Mouse (Mus musculus) stomach, embryonic 14.5 days (tissue): ENCODE measurements around the gene Rab14. TPM values are rescaled to one million over a fixed set of nuclear protein-coding genes. Genes with fewer than 3 reads are reported as not detected.
A peak's percentile ranks its signal among the peaks of the same experiment; 100 is the strongest.

Experiments
- ATAC-seq: fragments of 200-750 bp; cut with Nextera tagmentation; 2 replicates; pipeline ENCODE4 v1.8.0; 2017; ENCODE audit warnings: low read depth, moderate TSS enrichment; ENCODE audit not compliant: insufficient number of reproducible peaks, insufficient read depth, low FRiP score
- H3K27ac ChIP-seq: fragments of 300-500 bp; sonication (generic); 2 replicates; pipeline ENCODE4 v1.5.1; 2014; ENCODE audit warnings: mild to moderate bottlenecking, low read length, moderate library complexity, mixed read lengths
- H3K27me3 ChIP-seq: fragments of 300-500 bp; sonication (generic); 2 replicates; pipeline ENCODE4 v1.6.1; 2014; ENCODE audit warnings: low read length, control low read depth, mixed read lengths; ENCODE audit not compliant: control insufficient read depth, insufficient read depth
- H3K36me3 ChIP-seq: fragments of 300-500 bp; sonication (generic); 2 replicates; pipeline ENCODE4 v1.6.1; 2014; ENCODE audit warnings: mild to moderate bottlenecking, control low read depth, low read length, moderate library complexity, mixed read lengths; ENCODE audit not compliant: control insufficient read depth, insufficient read depth
- H3K4me1 ChIP-seq: fragments of 300-500 bp; sonication (generic); 2 replicates; pipeline ENCODE4 v1.6.1; 2014; ENCODE audit warnings: low read length, control low read depth, mixed read lengths; ENCODE audit not compliant: control insufficient read depth, insufficient read depth
- H3K4me2 ChIP-seq: fragments of 300-500 bp; sonication (generic); replicated peaks from 2 replicates; pipeline ENCODE4 v1.6.1; 2014; ENCODE audit warnings: low read depth, low read length, control low read depth
- H3K4me3 ChIP-seq: fragments of 300-500 bp; sonication (generic); 2 replicates; pipeline ENCODE4 v1.5.1; 2014; ENCODE audit warnings: low read depth, low read length, control low read depth
- H3K9ac ChIP-seq: fragments of 300-500 bp; sonication (generic); replicated peaks from 2 replicates; pipeline ENCODE4 v1.6.1; 2014; ENCODE audit warnings: low read depth, mild to moderate bottlenecking, control low read depth, low read length, moderate library complexity, mixed read lengths
- H3K9me3 ChIP-seq: fragments of 300-500 bp; sonication (generic); 2 replicates; pipeline ENCODE4 v1.6.1; 2016; ENCODE audit warnings: low read depth, low read length, control low read depth; ENCODE audit not compliant: control insufficient read depth
- WGBS: fragments of 180-500 bp; shearing (Covaris S2); extraction: QIAGEN DNeasy Blood & Tissue Kit; methylation state at CpG from one replicate; pipeline ENCODE4 v1.1.7; 2014; 5-methylcytosine and 5-hydroxymethylcytosine counted together
- polyA plus RNA-seq: library from polyadenylated mRNA; unstranded; fragments of >200 nt; fragmentation: Nextera tagmentation; extraction: Ambion mirVana; gene quantifications from 2 replicates; pipeline ENCODE4 v1.2.1, GENCODE M21; 2014

The Rab14 gene
- polyA plus RNA-seq, 1 experiment from 2014 or later = 322 TPM

DNA sequence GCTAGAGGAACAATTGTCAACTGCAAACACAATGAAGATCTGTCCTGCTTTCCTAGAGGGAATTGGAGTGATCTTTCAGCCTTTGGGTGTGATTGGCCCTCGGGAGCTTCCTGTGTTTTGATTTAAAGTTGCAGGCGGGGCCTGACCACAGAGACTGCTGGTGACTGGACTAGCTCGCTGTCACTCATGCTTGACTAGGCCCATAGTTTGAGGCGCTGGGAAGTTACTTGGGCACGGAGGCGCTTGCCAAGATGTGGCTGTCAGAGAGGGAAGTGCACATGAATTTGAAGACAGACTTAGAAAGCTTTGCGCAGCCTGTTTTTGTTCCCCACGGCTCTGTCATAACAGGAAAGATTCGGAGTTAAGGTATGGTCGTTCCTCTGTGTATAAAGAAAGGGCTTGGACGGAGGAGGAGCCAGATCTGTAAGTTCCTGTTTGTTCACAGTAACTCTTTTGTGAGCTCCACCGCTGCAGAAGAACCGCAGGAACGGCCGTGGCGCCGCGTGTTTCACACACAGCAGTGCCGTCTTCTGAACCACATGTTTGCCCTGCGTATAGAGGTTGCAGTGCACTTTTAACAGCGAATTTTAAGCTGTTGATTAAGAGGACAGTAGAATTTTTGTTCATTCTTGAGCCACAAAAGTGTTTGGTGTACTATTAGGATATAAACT, 68.8 kb downstream of the Rab14 start:
- Histone ChIP-seq H3K9me3 (no peaks in the 10 kb centered on the region), H3K4me2 (peak overlapping the region; percentile 58), H3K4me3 (peak overlapping the region; percentile 39), H3K9ac (peak overlapping the region; percentile 39), H3K27me3 (no peaks in the 10 kb centered on the region), H3K36me3 (peaks cover 5% of the 10 kb centered on the region), H3K4me1 (no peaks in the 10 kb centered on the region), H3K27ac (peak overlapping the region; percentile 81)
- WGBS = 0% methylated on average over 21 of the region's 21 CpGs
- ATAC-seq = peak; percentile 98

DNA sequence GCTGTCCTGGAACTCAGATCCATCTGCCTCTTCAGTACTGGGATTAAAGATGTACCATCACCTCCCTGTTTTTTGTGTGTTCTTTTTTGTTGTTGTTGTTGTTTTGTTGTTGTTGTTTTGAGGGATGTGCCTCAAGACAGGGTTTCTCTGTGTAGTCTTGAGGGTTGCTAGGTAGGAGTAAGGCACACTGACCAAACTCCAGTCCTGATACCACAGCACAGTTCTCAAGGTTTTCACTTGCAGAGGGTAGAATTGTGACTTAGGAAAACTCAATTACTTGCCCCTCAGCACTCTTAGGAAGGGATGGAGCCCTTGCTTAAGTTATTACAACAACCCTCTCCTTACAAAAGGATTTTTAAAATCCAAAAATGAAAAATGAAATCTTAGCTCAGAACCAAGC, 69.4 kb downstream of the Rab14 start:
- peak; percentile 25; the same call in 1 of the 2 replicates for ATAC-seq
- Histone ChIP-seq H3K27ac (no peak overlapping the region), H3K36me3 (peaks cover 3% of the 10 kb centered on the region; the same call in 1 of the 2 replicates), H3K27me3 (no peaks in the 10 kb centered on the region), H3K4me2 (peak overlapping the region; percentile 58), H3K9me3 (no peaks in the 10 kb centered on the region), H3K9ac (no peak overlapping the region), H3K4me3 (peak overlapping the region; percentile 39; the same call in 1 of the 2 replicates), H3K4me1 (no peaks in the 10 kb centered on the region)

Other genes starting within 250 kb of the Rab14 start
- gene Traf1, start 239.3 kb downstream of the Rab14 start, polyA plus RNA-seq = 3.7 and 4.3 TPM in 2 replicates
- gene Hc, start 139.7 kb downstream of the Rab14 start, polyA plus RNA-seq = not detected in 2 replicates
- gene AI182371, start 99.6 kb downstream of the Rab14 start, polyA plus RNA-seq = 0.29 and 0.36 TPM in 2 replicates
- 31.0 and 34.6 TPM in 2 replicates for gene Cntrl, start 91.6 kb downstream of the Rab14 start, polyA plus RNA-seq
- 204 and 219 TPM in 2 replicates for gene Gsn, start 55.3 kb upstream of the Rab14 start, polyA plus RNA-seq
- 61.2 and 66.1 TPM in 2 replicates for gene Stom, start 135.9 kb upstream of the Rab14 start, polyA plus RNA-seq
- not detected in 2 replicates for gene 4930568D16Rik, start 166.6 kb upstream of the Rab14 start, polyA plus RNA-seq
- gene 4930402F06Rik, start 196.1 kb upstream of the Rab14 start, polyA plus RNA-seq = not detected in 2 replicates